ENCODE assay signal across 8 mouse cellular contexts in genomic region chr6:138171480-138172224, GRCm38 (mm10). TPM values are rescaled to one million over a fixed set of nuclear protein-coding genes. Genes with fewer than 3 reads are reported as not detected.
DNase-seq lines count a peak whose midpoint lies in the region; ATAC-seq and TF ChIP-seq lines count a peak whose summit lies in the region.

No protein-coding gene starts in this region.

- no peaks in the 10 kb centered on the region for H3K27me3 ChIP-seq in embryonic facial prominence, embryonic 14.5 days (replicated peaks; ENCODE audit: control insufficient read depth, insufficient read depth, low read length)
- no peaks in the 10 kb centered on the region for H3K27me3 ChIP-seq in midbrain, embryonic 15.5 days (replicated peaks)

- peak; percentile 14; the same call in 1 of the 2 replicates for TF ChIP-seq CTCF in gastrocnemius, adult 2 months (IDR thresholded peaks at IDR 0.05)

- H3K4me1 ChIP-seq in embryonic facial prominence, embryonic 14.5 days (ENCODE audit: control insufficient read depth, insufficient read depth, low read length), result no peaks in the 10 kb centered on the region
- no peaks in the 10 kb centered on the region for H3K4me1 ChIP-seq in midbrain, embryonic 15.5 days

- intact Hi-C loops in gastrocnemius, adult 2 months (cut with DNase I), result no loop called here

- no peak for DNase-seq in gastrocnemius, adult 2 months
- DNase-seq in gastrocnemius, postnatal 10 days, result no peak
- DNase-seq in embryonic facial prominence, embryonic 14.5 days (ENCODE audit: low spot score), result peak; percentile 74
- peak; percentile 23 to 49 for DNase-seq in layer of hippocampus, postnatal 10 days (ENCODE audit: low spot score in 2 of 2)
- DNase-seq in thymus, postnatal 10 days (ENCODE audit: low spot score in 2 of 2), result no peak
- DNase-seq in gastrocnemius, adult 8-10 months (ENCODE audit: low spot score in 2 of 2), result no peak

- H3K36me3 ChIP-seq in embryonic facial prominence, embryonic 14.5 days (ENCODE audit: control insufficient read depth, insufficient read depth, low read length), result no peaks in the 10 kb centered on the region
- no peaks in the 10 kb centered on the region for H3K36me3 ChIP-seq in midbrain, embryonic 15.5 days (replicated peaks)

- peak; percentile 55 for ATAC-seq in embryonic facial prominence, embryonic 14.5 days (ENCODE audit: low read depth)
- peak; percentile 22 to 29; a peak in 2 of 4 replicates for ATAC-seq in hematopoietic stem cell, adult 5-6 weeks (replicated peaks in 1 of 2; ENCODE audit: insufficient read depth in 1 of 2, low FRiP score in 2 of 2, low TSS enrichment in 1 of 2, low read depth in 1 of 2, poor library complexity in 2 of 2, severe bottlenecking in 2 of 2)
- ATAC-seq in midbrain, embryonic 15.5 days (replicated peaks), result peak; percentile 88

- no peak overlapping the region for H3K27ac ChIP-seq in gastrocnemius, adult 2 months
- no peak overlapping the region for H3K27ac ChIP-seq in embryonic facial prominence, embryonic 14.5 days (replicated peaks; ENCODE audit: low read depth, low read length)
- H3K27ac ChIP-seq in midbrain, embryonic 15.5 days, result no peak overlapping the region

- no peak overlapping the region for H3K9ac ChIP-seq in embryonic facial prominence, embryonic 14.5 days (ENCODE audit: low read depth, low read length)
- no peak overlapping the region for H3K9ac ChIP-seq in midbrain, embryonic 15.5 days

- H3K4me2 ChIP-seq in embryonic facial prominence, embryonic 14.5 days (ENCODE audit: low read depth, low read length), result no peak overlapping the region
- no peak overlapping the region for H3K4me2 ChIP-seq in midbrain, embryonic 15.5 days

- H3K4me3 ChIP-seq in gastrocnemius, adult 2 months, result no peak overlapping the region
- no peak overlapping the region for H3K4me3 ChIP-seq in embryonic facial prominence, embryonic 14.5 days (ENCODE audit: low read depth, low read length)
- H3K4me3 ChIP-seq in midbrain, embryonic 15.5 days, result no peak overlapping the region

- H3K9me3 ChIP-seq in embryonic facial prominence, embryonic 14.5 days (ENCODE audit: control insufficient read depth, low read length), result no peaks in the 10 kb centered on the region
- no peaks in the 10 kb centered on the region for H3K9me3 ChIP-seq in midbrain, embryonic 15.5 days

- WGBS in embryonic facial prominence, embryonic 14.5 days, result 66% methylated on average over 15 of the region's 15 CpGs
- 69% methylated on average over 15 of the region's 15 CpGs for WGBS in midbrain, embryonic 15.5 days

RNA-seq across cellular contexts. Expression of gene Mgst1, which starts 31.5 kb away (rescaled TPM):
- total RNA-seq in gastrocnemius, adult 2 months (2021), result 10 to 100 TPM; 47.4 to 69.0 TPM
- total RNA-seq in gastrocnemius, postnatal 10 days (2021), result 10 to 100 TPM; 12.9 to 13.9 TPM
- polyA plus RNA-seq in embryonic facial prominence, embryonic 14.5 days (2014; fragmentation: Nextera tagmentation; extraction: Ambion mirVana), result 185 and 192 TPM in 2 replicates
- 32.8 and 85.5 TPM in 2 replicates for total RNA-seq in hematopoietic stem cell, adult 5-6 weeks (2017)
- total RNA-seq in layer of hippocampus, postnatal 10 days (2021), result 10 to 100 TPM; 10.1 to 12.7 TPM
- 53.5 and 58.6 TPM in 2 replicates for polyA plus RNA-seq in midbrain, embryonic 15.5 days (2015; fragmentation: Nextera tagmentation; extraction: Ambion mirVana)
- 10 to 100 TPM; 18.6 to 81.5 (median 59.4) TPM for total RNA-seq in gastrocnemius, adult 8-10 months (2022)

Comparison
In these comparisons a context has a peak if more than half of its experiments do, and no peak if none do; other contexts are left out.
1. DNase-seq: peak in embryonic facial prominence, embryonic 14.5 days (single experiment) and layer of hippocampus, postnatal 10 days (2 of 2); none in gastrocnemius, adult 2 months (single experiment), gastrocnemius, postnatal 10 days (single experiment), thymus, postnatal 10 days (0 of 2) and gastrocnemius, adult 8-10 months (0 of 2).
2. ATAC-seq: peak in every context shown above with its lines; median percentile 88 in midbrain, embryonic 15.5 days; 55 in embryonic facial prominence, embryonic 14.5 days; 26 in hematopoietic stem cell, adult 5-6 weeks.